Mouse (Mus musculus) CH12.LX (cell line): ENCODE results near the gene Agtpbp1. TPM values are rescaled to one million over a fixed set of nuclear protein-coding genes. Genes with fewer than 3 reads are reported as not detected.

Experiments
- DNase-seq: peaks from one replicate; pipeline ENCODE4 v3.0.0-alpha.2; 2013; ENCODE audit errors: extremely low read depth
- H3K27ac ChIP-seq: 2 replicates; pipeline ENCODE4 v1.5.1; 2012; ENCODE audit warnings: low read depth, mild to moderate bottlenecking, control low read depth, moderate library complexity; ENCODE audit not compliant: insufficient read depth
- H3K27me3 ChIP-seq: replicated peaks from 2 replicates; pipeline ENCODE3; 2012; ENCODE audit warnings: inconsistent platforms
- H3K36me3 ChIP-seq, 2 experiments: replicated peaks in 1 of 2; 2 replicates each; pipeline versions ENCODE3 to v1.6.1; 2012; ENCODE audit warnings: inconsistent platforms in 1 of 2, low read length in 1 of 2, mild to moderate bottlenecking in 1 of 2, mixed read lengths in 1 of 2, moderate library complexity in 1 of 2; ENCODE audit not compliant: control insufficient read depth in 1 of 2, insufficient read depth in 1 of 2
- H3K4me1 ChIP-seq, 2 experiments: 2 replicates each; pipeline ENCODE4 v1.6.1; 2012; ENCODE audit warnings: inconsistent platforms in 1 of 2, moderate library complexity in 1 of 2; ENCODE audit not compliant: insufficient read depth in 2 of 2, control insufficient read depth in 1 of 2
- H3K4me2 ChIP-seq: 2 replicates; pipeline ENCODE4 v1.6.1; 2012; ENCODE audit warnings: low read depth, mild to moderate bottlenecking, control low read depth; ENCODE audit not compliant: poor library complexity, insufficient read depth, severe bottlenecking
- H3K4me3 ChIP-seq, 3 experiments: fragments of 150-350 bp in 1 of 3; sonication (generic) in 1 of 3; replicated peaks in 1 of 3; 2 replicates each; pipeline versions ENCODE3 to v1.5.1; 2011 to 2012; ENCODE audit warnings: low read depth in 2 of 3, low read length in 2 of 3, mild to moderate bottlenecking in 2 of 3, moderate library complexity in 2 of 3, control low read depth in 1 of 3, improper control_type of control experiment in 1 of 3, inconsistent platforms in 1 of 3, mixed read lengths in 1 of 3; ENCODE audit not compliant: poor library complexity in 1 of 3
- H3K79me2 ChIP-seq: replicated peaks from 2 replicates; pipeline ENCODE4 v1.6.1; 2012; ENCODE audit warnings: mild to moderate bottlenecking, moderate library complexity; ENCODE audit not compliant: control insufficient read depth, poor library complexity, insufficient read depth, severe bottlenecking; ENCODE audit errors: extremely low read depth
- H3K9ac ChIP-seq: 2 replicates; pipeline ENCODE4 v1.6.1; 2012; ENCODE audit warnings: low read depth, mild to moderate bottlenecking, control low read depth, moderate library complexity; ENCODE audit not compliant: insufficient read depth
- H3K9me3 ChIP-seq: replicated peaks from 2 replicates; pipeline ENCODE3; 2012; ENCODE audit warnings: low read length, inconsistent platforms, mixed read lengths
- BHLHE40 ChIP-seq: IDR thresholded peaks from 2 replicates; pipeline ENCODE4 v1.6.1; 2011; ENCODE audit warnings: mild to moderate bottlenecking, low read depth, low read length, improper control_type of control experiment
- CHD2 ChIP-seq: IDR thresholded peaks from 2 replicates; pipeline ENCODE4 v1.6.1; 2011; ENCODE audit warnings: low read length, improper control_type of control experiment
- CTCF ChIP-seq, 2 experiments: IDR thresholded peaks in 1 of 2; conservative IDR thresholded peaks in 1 of 2; 2 replicates each; pipeline ENCODE4 v1.5.1; 2011 to 2012; ENCODE audit warnings: low read depth in 2 of 2, low read length in 2 of 2, improper control_type of control experiment in 1 of 2, inconsistent platforms in 1 of 2, mild to moderate bottlenecking in 1 of 2, moderate library complexity in 1 of 2
- EP300 ChIP-seq: IDR thresholded peaks from 2 replicates; pipeline ENCODE4 v1.6.1; 2011; ENCODE audit warnings: low read length, improper control_type of control experiment
- ETS1 ChIP-seq: conservative IDR thresholded peaks from 2 replicates; pipeline ENCODE4 v1.6.1; 2012; ENCODE audit warnings: low read depth, mild to moderate bottlenecking, inconsistent platforms, low read length, improper control_type of control experiment, moderate library complexity
- HCFC1 ChIP-seq: IDR thresholded peaks from 2 replicates; pipeline ENCODE4 v1.6.1; 2012; ENCODE audit warnings: low read depth, mild to moderate bottlenecking, inconsistent platforms, low read length, improper control_type of control experiment
- IRF4 ChIP-seq: IDR thresholded peaks from 2 replicates; pipeline ENCODE4 v1.6.1; 2014; ENCODE audit warnings: low read depth, mild to moderate bottlenecking, inconsistent platforms, low read length, improper control_type of control experiment
- JUN ChIP-seq: IDR thresholded peaks from 2 replicates; pipeline ENCODE4 v1.6.1; 2011; ENCODE audit warnings: low read depth, mild to moderate bottlenecking, low read length, improper control_type of control experiment, moderate library complexity; ENCODE audit not compliant: insufficient read depth
- JUND ChIP-seq: conservative IDR thresholded peaks from 2 replicates; pipeline ENCODE4 v1.6.1; 2011; ENCODE audit warnings: low read depth, low read length, improper control_type of control experiment
- KAT2A ChIP-seq: IDR thresholded peaks from 2 replicates; pipeline ENCODE4 v1.6.1; 2012; ENCODE audit warnings: low read length, improper control_type of control experiment, inconsistent platforms; ENCODE audit not compliant: insufficient replicate concordance
- MXI1 ChIP-seq: IDR thresholded peaks from 2 replicates; pipeline ENCODE4 v1.6.1; 2011; ENCODE audit warnings: mild to moderate bottlenecking, low read depth, low read length, improper control_type of control experiment
- MYC ChIP-seq: IDR thresholded peaks from 2 replicates; pipeline ENCODE4 v1.6.1; 2011; ENCODE audit warnings: low read depth, mild to moderate bottlenecking, improper control_type of control experiment, low read length
- NELFE ChIP-seq: IDR thresholded peaks from 2 replicates; pipeline ENCODE4 v1.6.1; 2011; ENCODE audit warnings: low read depth, low read length, improper control_type of control experiment
- PAX5 ChIP-seq: IDR thresholded peaks from 2 replicates; pipeline ENCODE4 v1.6.1; 2012; ENCODE audit warnings: low read length, inconsistent platforms, mixed read lengths
- SIN3A ChIP-seq: IDR thresholded peaks from 2 replicates; pipeline ENCODE4 v1.6.1; 2012; ENCODE audit warnings: low read length, improper control_type of control experiment, inconsistent platforms
- SMC3 ChIP-seq: IDR thresholded peaks from 2 replicates; pipeline ENCODE4 v1.6.1; 2011; ENCODE audit warnings: low read depth, low read length, improper control_type of control experiment
- TBP ChIP-seq: conservative IDR thresholded peaks from 2 replicates; pipeline ENCODE4 v1.6.1; 2011; ENCODE audit warnings: low read depth, low read length, improper control_type of control experiment
- USF1 ChIP-seq: IDR thresholded peaks from 2 replicates; pipeline ENCODE4 v1.6.1; 2014; ENCODE audit warnings: low read depth, mild to moderate bottlenecking, inconsistent platforms, low read length, improper control_type of control experiment
- USF2 ChIP-seq: conservative IDR thresholded peaks from 2 replicates; pipeline ENCODE4 v1.6.1; 2011; ENCODE audit warnings: low read depth, low read length, improper control_type of control experiment
- ZC3H11A ChIP-seq: IDR thresholded peaks from 2 replicates; pipeline ENCODE4 v1.6.1; 2012; ENCODE audit warnings: low read depth, mild to moderate bottlenecking, inconsistent platforms, low read length, improper control_type of control experiment
- ZMIZ1 ChIP-seq: IDR thresholded peaks from 2 replicates; pipeline ENCODE4 v1.6.1; 2012; ENCODE audit warnings: low read depth, mild to moderate bottlenecking, inconsistent platforms, low read length, improper control_type of control experiment
- dilution Hi-C: fragments of 300-500 bp; cut with MboI; formaldehyde crosslinking; loops from 2 replicates; pipeline ENCODE4 v1.14.3; 2020; ENCODE audit warnings: low sequenced_read_pairs; ENCODE audit not compliant: extremely low pct_unique_long_range_greater_than_20kb, extremely low pct_ligation_motif_present
- in situ Hi-C: fragments of 300-500 bp; cut with MboI; formaldehyde crosslinking; loops from 3 replicates; pipeline ENCODE4 v1.14.3; 2019; ENCODE audit warnings: low sequenced_read_pairs, low pct_ligation_motif_present, low pct_unique_long_range_greater_than_20kb, mixed read lengths
- polyA plus RNA-seq: library from polyadenylated mRNA; unstranded; fragments of >175 nt; gene quantifications from 2 replicates; pipeline ENCODE4 v1.2.1, GENCODE M21; 2012; ENCODE audit warnings: low read depth; ENCODE audit not compliant: insufficient read length
- total RNA-seq, 2 experiments: library from RNA; depleted of rRNA; stranded (reverse); fragments of 300-350 nt in 1 of 2; fragments of >200 nt in 1 of 2; gene quantifications; 2 replicates each; pipeline ENCODE4 v1.2.3; 2012 to 2014

Gene Agtpbp1
- total and polyA plus RNA-seq, 3 experiments, result 15.7 to 21.5 (median 19.5) TPM

GRCm38 (mm10) chr13:59621643-59622489, 36.8 kb upstream of the Agtpbp1 start (continued):
- no peak for TF ChIP-seq KAT2A
- TF ChIP-seq ZMIZ1, result no peak
- no peak for TF ChIP-seq ZC3H11A
- TF ChIP-seq IRF4, result peak; percentile 82
- TF ChIP-seq JUN, result peak; percentile 82
- no peak for TF ChIP-seq MYC
- no peak for TF ChIP-seq USF1
- no peak for TF ChIP-seq BHLHE40
- TF ChIP-seq JUND, result peak; percentile 66
- 0 out of 2 replicates have a peak, but pooled peaks have one; percentile 30 for TF ChIP-seq CHD2
- TF ChIP-seq HCFC1, result no peak; the same call in 1 of the 2 replicates
- no peak for TF ChIP-seq USF2
- TF ChIP-seq CTCF (conservative IDR thresholded peaks at IDR 0.05 in 1 of 2, IDR thresholded peaks at IDR 0.05 in 1 of 2; ENCODE audit: low read depth in 2 of 2, low read length in 2 of 2), result no peak
- TF ChIP-seq EP300, result peak; percentile 91
- no peak; the same call in 1 of the 2 replicates for TF ChIP-seq NELFE
- TF ChIP-seq ETS1, result peak; percentile 74
- peak; percentile 74 for TF ChIP-seq SIN3A
- TF ChIP-seq MXI1, result no peak

- H3K27ac ChIP-seq, result no peak overlapping the region
- H3K79me2 ChIP-seq, result peaks cover 2% of the 10 kb centered on the region; the same call in 1 of the 2 replicates
- H3K4me3 ChIP-seq, result no peak overlapping the region
- no peak overlapping the region for H3K4me2 ChIP-seq
- dilution Hi-C loops, result no loop called here
- TF ChIP-seq SMC3 (no peak), PAX5 (no peak), TBP (no peak), EP300 (no peak), NELFE (no peak)
- TF ChIP-seq, all 38 proteins: peak for 0
- no peak for DNase-seq
- Histone ChIP-seq H3K9me3 (no peaks in the 10 kb centered on the region), H3K4me1 (peaks cover 12 to 31% of the 10 kb centered on the region in 2 experiments), H3K9ac (no peak overlapping the region), H3K36me3 (peaks cover 33 to 59% of the 10 kb centered on the region in 2 experiments), H3K27me3 (no peaks in the 10 kb centered on the region)
- in situ Hi-C loops, result no loop called here
Measured at GRCm38 (mm10) chr13:59618463-59618862, 33.4 kb upstream of the Agtpbp1 start.
